Mouse (Mus musculus) midbrain, embryonic 10.5 days (tissue): ENCODE measurements around the gene Notch2. TPM values are rescaled to one million over a fixed set of nuclear protein-coding genes. Genes with fewer than 3 reads are reported as not detected.
"Not testable (repeated sequence)": the region's sequence is repeated elsewhere in the genome, so short reads cannot be mapped to it uniquely, and the experiment has no call there.

Source experiments
- DNase-seq: peaks from one replicate; pipeline ENCODE4 v3.0.0-alpha.2; 2017; ENCODE audit warnings: low spot score
- H3K27ac ChIP-seq: fragments of 300-500 bp; sonication (generic); replicated peaks from 2 replicates; pipeline ENCODE4 v1.5.1; 2016; ENCODE audit warnings: mild to moderate bottlenecking
- H3K27me3 ChIP-seq: fragments of 300-500 bp; sonication (generic); 2 replicates; pipeline ENCODE4 v1.6.1; 2016; ENCODE audit warnings: low read depth, mild to moderate bottlenecking; ENCODE audit not compliant: poor library complexity, severe bottlenecking
- H3K36me3 ChIP-seq: fragments of 300-500 bp; sonication (generic); 2 replicates; pipeline ENCODE4 v1.6.1; 2016; ENCODE audit warnings: mild to moderate bottlenecking, moderate library complexity
- H3K4me1 ChIP-seq: fragments of 300-500 bp; sonication (generic); 2 replicates; pipeline ENCODE4 v1.6.1; 2016
- H3K4me3 ChIP-seq: fragments of 300-500 bp; sonication (generic); 2 replicates; pipeline ENCODE4 v1.5.1; 2016; ENCODE audit warnings: mild to moderate bottlenecking, moderate library complexity
- H3K9me3 ChIP-seq: fragments of 300-500 bp; sonication (generic); replicated peaks from 2 replicates; pipeline ENCODE4 v1.6.1; 2016; ENCODE audit warnings: mild to moderate bottlenecking
- WGBS: fragments of 180-500 bp; shearing (Covaris S2); methylation state at CpG from one replicate; pipeline ENCODE4 v1.1.7; 2016; 5-methylcytosine and 5-hydroxymethylcytosine counted together
- polyA plus RNA-seq: library from polyadenylated mRNA; unstranded; fragments of >200 nt; fragmentation: Nextera tagmentation; extraction: Ambion mirVana; gene quantifications from 2 replicates; pipeline ENCODE4 v1.2.1, GENCODE M21; 2016

The Notch2 gene
- polyA plus RNA-seq, 1 experiment from 2014 or later = 16.6 TPM

- Histone ChIP-seq H3K4me1 (peaks cover 87% of the 10 kb centered on the region), H3K36me3 (peaks cover 8% of the 10 kb centered on the region; the same call in 1 of the 2 replicates), H3K27me3 (no peaks in the 10 kb centered on the region), H3K27ac (0 out of 2 replicates have a peak overlapping the region, but pooled peaks have one; percentile 28), H3K9me3 (no peaks in the 10 kb centered on the region), H3K4me3 (no peak overlapping the region)
- no peak for DNase-seq
- WGBS = 87% methylated on average over 8 of the region's 8 CpGs
Measured at GRCm38 (mm10) chr3:98038658-98039057, 25.3 kb downstream of the Notch2 start.

GRCm38 (mm10) chr3:98039223-98039622 is 25.9 kb downstream of the Notch2 start:
- 42% methylated on average over 5 of the region's 5 CpGs for WGBS
- DNase-seq = no peak
- Histone ChIP-seq H3K27ac (0 out of 2 replicates have a peak overlapping the region, but pooled peaks have one; percentile 28), H3K4me3 (no peak overlapping the region), H3K36me3 (peaks cover 8% of the 10 kb centered on the region; the same call in 1 of the 2 replicates), H3K4me1 (peaks cover 87% of the 10 kb centered on the region), H3K27me3 (no peaks in the 10 kb centered on the region), H3K9me3 (no peaks in the 10 kb centered on the region)

GRCm38 (mm10) chr3:98039666-98040456 is 26.5 kb downstream of the Notch2 start:
- no peak for DNase-seq
- Histone ChIP-seq H3K4me3 (no peak overlapping the region), H3K27me3 (no peaks in the 10 kb centered on the region), H3K4me1 (peaks cover 87% of the 10 kb centered on the region), H3K27ac (peak overlapping the region; percentile 9; the same call in 1 of the 2 replicates), H3K36me3 (peaks cover 8% of the 10 kb centered on the region; the same call in 1 of the 2 replicates), H3K9me3 (no peaks in the 10 kb centered on the region)
- 92% methylated on average over 16 of the region's 16 CpGs for WGBS

- Histone ChIP-seq H3K9me3 (no peaks in the 10 kb centered on the region), H3K36me3 (peaks cover 8% of the 10 kb centered on the region; the same call in 1 of the 2 replicates), H3K4me1 (peaks cover 87% of the 10 kb centered on the region), H3K27me3 (no peaks in the 10 kb centered on the region), H3K27ac (no peak overlapping the region), H3K4me3 (no peak overlapping the region)
- DNase-seq = no peak
- 92% methylated on average over 6 of the region's 6 CpGs for WGBS
Measured at GRCm38 (mm10) chr3:98040836-98041235, 27.5 kb downstream of the Notch2 start.

- Histone ChIP-seq H3K27me3 (no peaks in the 10 kb centered on the region; the same call in 1 of the 2 replicates), H3K4me1 (peaks cover 88% of the 10 kb centered on the region), H3K9me3 (no peaks in the 10 kb centered on the region), H3K4me3 (no peak overlapping the region), H3K27ac (peak overlapping the region; percentile 84), H3K36me3 (peaks cover 8% of the 10 kb centered on the region; the same call in 1 of the 2 replicates)
- WGBS = 63% methylated on average over 6 of the region's 6 CpGs
- no peak for DNase-seq
Measured at GRCm38 (mm10) chr3:98042301-98042700, 29.0 kb downstream of the Notch2 start.

- WGBS = 7% methylated on average over 9 of the region's 9 CpGs
- DNase-seq = peak; percentile 43
Measured at GRCm38 (mm10) chr3:98042955-98043456, 29.7 kb downstream of the Notch2 start.

GRCm38 (mm10) chr3:98043669-98044068 is 30.3 kb downstream of the Notch2 start:
- Histone ChIP-seq H3K4me3 (no peak overlapping the region), H3K9me3 (no peaks in the 10 kb centered on the region), H3K36me3 (peaks cover 8% of the 10 kb centered on the region; the same call in 1 of the 2 replicates), H3K27ac (peak overlapping the region; percentile 84), H3K27me3 (no peaks in the 10 kb centered on the region; the same call in 1 of the 2 replicates), H3K4me1 (peaks cover 80% of the 10 kb centered on the region)
- 64% methylated on average over 4 of the region's 4 CpGs for WGBS
- no peak for DNase-seq

More at GRCm38 (mm10) chr3:98042955-98043456, 29.7 kb downstream of the Notch2 start:
- H3K4me3 ChIP-seq = peak overlapping the region; percentile 25
- peaks cover 8% of the 10 kb centered on the region; the same call in 1 of the 2 replicates for H3K36me3 ChIP-seq
- H3K27ac ChIP-seq = peak overlapping the region; percentile 84
- H3K4me1 ChIP-seq = peaks cover 85% of the 10 kb centered on the region
- no peaks in the 10 kb centered on the region for H3K9me3 ChIP-seq
- no peaks in the 10 kb centered on the region; the same call in 1 of the 2 replicates for H3K27me3 ChIP-seq

GRCm38 (mm10) chr3:98044768-98045368 is 31.5 kb downstream of the Notch2 start:
- no peaks in the 10 kb centered on the region for H3K9me3 ChIP-seq
- H3K27me3 ChIP-seq = no peaks in the 10 kb centered on the region; the same call in 1 of the 2 replicates
- H3K27ac ChIP-seq = 0 out of 2 replicates have a peak overlapping the region, but pooled peaks have one; percentile 84
- DNase-seq = no peak
- peaks cover 5% of the 10 kb centered on the region; the same call in 1 of the 2 replicates for H3K36me3 ChIP-seq
- no peak overlapping the region for H3K4me3 ChIP-seq
- H3K4me1 ChIP-seq = peaks cover 78% of the 10 kb centered on the region
- WGBS = 91% methylated on average over 4 of the region's 4 CpGs

- peaks cover 81% of the 10 kb centered on the region for H3K4me1 ChIP-seq
- no peak overlapping the region for H3K4me3 ChIP-seq
- no peaks in the 10 kb centered on the region for H3K9me3 ChIP-seq
- no peaks in the 10 kb centered on the region; the same call in 1 of the 2 replicates for H3K27me3 ChIP-seq
- 39% methylated on average over 8 of the region's 8 CpGs for WGBS
- peak overlapping the region; percentile 69 for H3K27ac ChIP-seq
- DNase-seq = no peak
- peaks cover 3% of the 10 kb centered on the region; the same call in 1 of the 2 replicates for H3K36me3 ChIP-seq
Measured at GRCm38 (mm10) chr3:98045465-98046148, 32.3 kb downstream of the Notch2 start.

GRCm38 (mm10) chr3:98046305-98046704 is 33.0 kb downstream of the Notch2 start:
- H3K4me1 ChIP-seq = peaks cover 84% of the 10 kb centered on the region
- peak overlapping the region; percentile 69 for H3K27ac ChIP-seq
- H3K27me3 ChIP-seq = no peaks in the 10 kb centered on the region; the same call in 1 of the 2 replicates
- H3K4me3 ChIP-seq = no peak overlapping the region
- H3K36me3 ChIP-seq = no peaks in the 10 kb centered on the region
- DNase-seq = no peak
- 73% methylated on average over 8 of the region's 8 CpGs for WGBS
- no peaks in the 10 kb centered on the region for H3K9me3 ChIP-seq

- Histone ChIP-seq H3K27ac (no peak overlapping the region), H3K4me1 (peaks cover 68% of the 10 kb centered on the region), H3K36me3 (peaks cover 7% of the 10 kb centered on the region; the same call in 1 of the 2 replicates), H3K27me3 (peaks cover 16% of the 10 kb centered on the region), H3K9me3 (no peaks in the 10 kb centered on the region), H3K4me3 (no peak overlapping the region)
- WGBS = 94% methylated on average over 1 of the region's 1 CpGs
- no peak for DNase-seq
Measured at GRCm38 (mm10) chr3:98049671-98050070, 36.3 kb downstream of the Notch2 start.

- Histone ChIP-seq H3K27me3 (peaks cover 16% of the 10 kb centered on the region), H3K4me1 (peaks cover 66% of the 10 kb centered on the region)
- H3K4me3 ChIP-seq, H3K9me3 ChIP-seq, DNase-seq, H3K36me3 ChIP-seq, H3K27ac ChIP-seq: not testable (repeated sequence)
- WGBS = 91% methylated on average over 7 of the region's 7 CpGs
Measured at GRCm38 (mm10) chr3:98050086-98050485, 36.8 kb downstream of the Notch2 start.
